Comparison of ENCODE assay signal across 1 mouse cellular context in genomic region chr5:107964031-107964758, GRCm38 (mm10).
TF ChIP-seq lines count a peak whose summit lies in the region.

No protein-coding gene starts in this region.

TF ChIP-seq in MEL, 35 proteins besides CTCF, POLR2A, EP300 and RAD21 (continued from another document):
- TF ChIP-seq RCOR1 (IDR thresholded peaks at IDR 0.05; ENCODE audit: low read depth, low read length) (peak; percentile 77), TAL1 (IDR thresholded peaks at IDR 0.05; ENCODE audit: low read length) (no peak)
